Mouse (Mus musculus) neural tube, embryonic 14.5 days (tissue): ENCODE measurements around the gene Sh3bp5l. TPM values are rescaled to one million over a fixed set of nuclear protein-coding genes. Genes with fewer than 3 reads are reported as not detected.

Experiments used
- ATAC-seq: fragments of 200-750 bp; cut with Nextera tagmentation; 2 replicates; pipeline ENCODE4 v1.8.0; 2017; ENCODE audit warnings: low read depth, mild to moderate bottlenecking, moderate TSS enrichment, moderate library complexity
- H3K27ac ChIP-seq: fragments of 300-500 bp; sonication (generic); 2 replicates; pipeline ENCODE4 v1.5.1; 2014; ENCODE audit warnings: low read depth, mild to moderate bottlenecking, control low read depth, low read length, moderate library complexity, mixed read lengths
- H3K27me3 ChIP-seq: fragments of 300-500 bp; sonication (generic); 2 replicates; pipeline ENCODE4 v1.6.1; 2014; ENCODE audit warnings: low read length; ENCODE audit not compliant: control insufficient read depth, insufficient read depth
- H3K36me3 ChIP-seq: fragments of 300-500 bp; sonication (generic); 2 replicates; pipeline ENCODE4 v1.6.1; 2014; ENCODE audit warnings: low read length, mixed read lengths; ENCODE audit not compliant: control insufficient read depth, insufficient read depth
- H3K4me1 ChIP-seq: fragments of 300-500 bp; sonication (generic); 2 replicates; pipeline ENCODE4 v1.6.1; 2014; ENCODE audit warnings: low read length; ENCODE audit not compliant: control insufficient read depth, insufficient read depth
- H3K4me2 ChIP-seq: fragments of 300-500 bp; sonication (generic); 2 replicates; pipeline ENCODE4 v1.6.1; 2014; ENCODE audit warnings: mild to moderate bottlenecking, low read depth, low read length, control low read depth
- H3K4me3 ChIP-seq: fragments of 300-500 bp; sonication (generic); 2 replicates; pipeline ENCODE4 v1.5.1; 2014; ENCODE audit warnings: low read depth, low read length, control low read depth, mixed read lengths
- H3K9ac ChIP-seq: fragments of 300-500 bp; sonication (generic); replicated peaks from 2 replicates; pipeline ENCODE4 v1.6.1; 2014; ENCODE audit warnings: low read depth, mild to moderate bottlenecking, control low read depth, low read length, mixed read lengths
- H3K9me3 ChIP-seq: fragments of 300-500 bp; sonication (generic); 2 replicates; pipeline ENCODE4 v1.6.1; 2016; ENCODE audit warnings: low read length; ENCODE audit not compliant: control insufficient read depth
- WGBS: fragments of 180-500 bp; shearing (Covaris S2); extraction: QIAGEN DNeasy Blood & Tissue Kit; methylation state at CpG from one replicate; pipeline ENCODE4 v1.1.7; 2014; 5-methylcytosine and 5-hydroxymethylcytosine counted together
- polyA plus RNA-seq: library from polyadenylated mRNA; unstranded; fragments of >200 nt; fragmentation: Nextera tagmentation; extraction: Ambion mirVana; gene quantifications from 2 replicates; pipeline ENCODE4 v1.2.1, GENCODE M21; 2014

Gene Sh3bp5l
- polyA plus RNA-seq = 32.8 and 36.2 TPM in 2 replicates

DNA sequence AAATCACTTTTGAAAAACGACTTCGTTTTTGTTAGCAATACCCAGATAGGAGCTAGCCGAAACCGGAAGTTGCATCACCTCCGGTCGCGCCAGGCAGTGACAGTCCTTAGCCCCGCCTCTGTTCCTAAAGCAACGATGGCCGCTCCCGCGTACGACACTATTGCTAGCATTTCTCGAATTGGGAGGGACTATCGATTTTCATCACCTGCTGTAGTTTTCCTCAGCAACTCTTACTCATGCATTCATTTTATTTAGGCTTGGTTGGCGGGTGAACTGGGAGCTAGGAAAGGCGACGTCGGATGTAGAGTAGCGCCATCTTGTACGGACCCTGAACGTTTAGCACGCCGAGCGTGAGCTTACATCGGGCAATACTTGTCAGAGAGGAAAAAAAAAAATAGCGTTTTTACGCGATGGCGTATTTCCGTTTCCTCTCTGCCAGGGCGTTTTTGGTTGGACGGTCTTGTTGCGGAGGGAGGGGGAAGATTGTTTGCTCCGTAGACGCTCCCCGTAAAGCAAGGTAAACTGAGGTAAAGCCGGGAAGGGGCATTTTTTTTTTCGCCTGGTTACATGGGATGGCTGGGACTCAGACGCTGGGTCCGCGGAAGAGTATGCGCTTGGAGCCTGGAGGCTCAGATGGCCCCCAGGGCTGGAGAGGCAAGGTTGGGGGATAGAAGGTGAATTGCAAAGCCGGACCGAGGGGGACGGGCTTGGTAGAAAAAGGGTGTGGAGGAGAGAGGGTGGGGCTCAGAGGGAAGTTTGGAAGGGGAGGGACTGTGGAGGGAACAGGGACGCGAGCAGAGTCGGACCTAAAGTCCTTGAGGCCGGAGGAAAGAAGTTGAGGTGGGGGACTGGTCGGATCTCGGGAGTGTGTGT, at the start of gene Sh3bp5l, which contains the start of gene Zfp672:
TSS of gene Sh3bp5l (plus strand) at position 449 of the 873 bp plus-strand sequence.
TSS of gene Zfp672 (minus strand) at position 64 of the 873 bp plus-strand sequence.
- H3K36me3 ChIP-seq = peaks cover 11% of the 10 kb centered on the region; the same call in 1 of the 2 replicates
- H3K4me3 ChIP-seq = peak within 1 kb of the TSS; percentile 85
- no peaks in the 10 kb centered on the region for H3K27me3 ChIP-seq
- peaks cover 26% of the 10 kb centered on the region for H3K4me1 ChIP-seq
- no peaks in the 10 kb centered on the region for H3K9me3 ChIP-seq
- peak within 1 kb of the TSS; percentile 79 for H3K9ac ChIP-seq
- peak within 1 kb of the TSS; percentile 77 for H3K27ac ChIP-seq
- under 1% methylated on average over 52 of the region's 52 CpGs for WGBS
- peak; percentile 94 for ATAC-seq
- peak within 1 kb of the TSS; percentile 91 for H3K4me2 ChIP-seq

DNA sequence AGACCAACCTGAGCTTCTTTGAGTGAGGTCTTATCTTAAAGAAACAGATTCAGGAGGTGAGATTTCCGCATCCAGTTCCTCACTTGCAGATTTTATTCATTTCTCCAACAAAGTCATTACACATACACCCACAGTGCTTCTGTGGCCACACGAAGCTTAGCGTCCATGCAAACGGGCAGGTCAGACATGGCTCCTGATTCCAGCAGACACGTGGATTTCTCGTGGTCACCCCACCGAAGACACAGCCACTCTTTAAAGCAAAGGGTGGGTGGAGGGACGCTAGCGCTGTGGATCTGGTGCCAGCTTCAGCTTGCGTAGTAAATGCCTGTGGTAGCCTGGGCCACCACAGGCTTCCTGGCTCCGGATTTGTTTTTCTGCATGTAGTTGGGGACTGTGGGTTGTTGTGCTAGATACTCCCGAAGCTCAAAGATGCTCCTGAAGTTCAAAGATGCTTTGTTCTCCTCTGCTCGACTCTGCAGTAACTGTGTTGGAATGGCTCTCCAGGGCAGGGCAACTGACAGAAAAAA, 48.5 kb upstream of the Sh3bp5l start:
- Histone ChIP-seq H3K36me3 (no peaks in the 10 kb centered on the region), H3K9me3 (no peaks in the 10 kb centered on the region), H3K27ac (no peak overlapping the region), H3K4me1 (no peaks in the 10 kb centered on the region), H3K9ac (no peak overlapping the region), H3K4me2 (no peak overlapping the region), H3K4me3 (no peak overlapping the region), H3K27me3 (no peaks in the 10 kb centered on the region)
- no peak for ATAC-seq
- 89% methylated on average over 13 of the region's 13 CpGs for WGBS

- H3K4me2 ChIP-seq = no peak overlapping the region
- H3K4me3 ChIP-seq = no peak overlapping the region
- H3K36me3 ChIP-seq = no peaks in the 10 kb centered on the region
- H3K9ac ChIP-seq = no peak overlapping the region
- no peaks in the 10 kb centered on the region for H3K4me1 ChIP-seq
- ATAC-seq = no peak
- H3K27ac ChIP-seq = no peak overlapping the region
- WGBS = 90% methylated on average over 5 of the region's 5 CpGs
- H3K9me3 ChIP-seq = no peaks in the 10 kb centered on the region
- no peaks in the 10 kb centered on the region for H3K27me3 ChIP-seq
Measured at GRCm38 (mm10) chr11:58282518-58282917, 48.0 kb upstream of the Sh3bp5l start.

DNA sequence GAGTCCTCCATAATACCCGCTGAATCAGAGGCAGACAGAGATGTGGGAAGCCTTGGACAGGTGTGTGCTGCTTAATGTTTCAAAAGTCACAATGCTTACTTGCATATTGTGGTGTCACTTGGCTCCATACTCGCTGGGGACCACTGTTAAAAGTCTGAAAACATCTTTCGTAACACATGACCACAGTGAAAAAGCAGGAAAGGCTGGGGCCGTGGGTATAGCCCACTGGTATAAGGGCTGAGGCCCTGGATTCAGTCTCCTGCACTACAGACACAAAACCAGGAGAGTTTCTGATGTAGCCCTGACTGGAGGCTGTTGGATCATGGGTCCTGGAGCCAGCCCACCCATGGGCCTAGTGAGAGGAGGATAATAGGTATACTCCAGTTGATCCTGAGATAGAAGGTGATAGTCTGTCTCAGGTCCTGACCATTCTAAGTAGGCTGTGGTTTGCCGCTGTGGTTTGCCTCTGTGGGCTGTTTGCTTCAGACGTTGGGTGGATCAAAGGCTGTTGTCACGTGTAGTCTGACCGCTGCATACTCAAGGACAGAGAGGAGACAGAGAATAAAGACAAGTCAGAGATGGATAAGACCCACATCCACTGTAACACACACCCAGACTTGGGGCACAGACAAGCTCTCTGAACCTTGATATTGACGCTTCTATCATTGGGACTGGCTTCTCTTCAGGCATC, 40.4 kb upstream of the Sh3bp5l start:
- no peaks in the 10 kb centered on the region for H3K36me3 ChIP-seq
- no peak for ATAC-seq
- WGBS = 83% methylated on average over 9 of the region's 9 CpGs

DNA sequence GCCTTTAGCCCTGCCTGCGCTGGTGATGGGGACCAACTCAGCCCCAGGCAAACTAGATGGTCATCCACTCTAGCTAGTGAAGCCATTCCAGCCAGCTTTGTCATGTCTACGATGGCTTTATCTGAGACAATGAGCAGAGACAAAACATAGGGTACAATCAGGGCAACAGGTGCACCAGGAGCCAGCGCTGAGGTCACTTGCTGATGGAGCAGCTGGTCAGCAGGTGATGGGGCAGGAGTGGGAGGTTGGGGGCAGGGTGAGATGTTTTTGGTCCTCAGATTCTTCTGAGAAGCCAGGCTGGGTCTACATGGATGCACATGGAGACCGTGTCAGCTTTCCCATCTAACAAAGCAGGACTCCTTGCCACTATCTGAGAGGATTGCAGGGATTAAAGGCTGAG, 39.7 kb upstream of the Sh3bp5l start:
- Histone ChIP-seq H3K27me3 (no peaks in the 10 kb centered on the region), H3K4me1 (no peaks in the 10 kb centered on the region), H3K9me3 (no peaks in the 10 kb centered on the region), H3K9ac (no peak overlapping the region), H3K4me2 (no peak overlapping the region), H3K36me3 (no peaks in the 10 kb centered on the region), H3K4me3 (no peak overlapping the region), H3K27ac (no peak overlapping the region)
- 87% methylated on average over 4 of the region's 4 CpGs for whole genome bisulfite sequencing
- no peak for ATAC-seq

More for the DNA sequence above, 40.4 kb upstream of the Sh3bp5l start:
- Histone ChIP-seq H3K9me3 (no peaks in the 10 kb centered on the region), H3K9ac (no peak overlapping the region), H3K27me3 (no peaks in the 10 kb centered on the region), H3K27ac (no peak overlapping the region), H3K4me1 (no peaks in the 10 kb centered on the region), H3K4me3 (no peak overlapping the region), H3K4me2 (no peak overlapping the region)

GRCm38 (mm10) chr11:58292791-58293190, 37.7 kb upstream of the Sh3bp5l start:
- no peaks in the 10 kb centered on the region for H3K27me3 ChIP-seq
- no peak overlapping the region for H3K9ac ChIP-seq
- no peaks in the 10 kb centered on the region for H3K36me3 ChIP-seq
- no peaks in the 10 kb centered on the region for H3K9me3 ChIP-seq
- no peaks in the 10 kb centered on the region for H3K4me1 ChIP-seq
- no peak for ATAC-seq
- H3K27ac ChIP-seq = no peak overlapping the region
- H3K4me2 ChIP-seq = no peak overlapping the region
- WGBS = 50% methylated on average over 4 of the region's 4 CpGs
- H3K4me3 ChIP-seq = no peak overlapping the region

GRCm38 (mm10) chr11:58297396-58297795, 33.1 kb upstream of the Sh3bp5l start:
- no peaks in the 10 kb centered on the region for H3K9me3 ChIP-seq
- H3K4me2 ChIP-seq = no peak overlapping the region
- no peak for ATAC-seq
- no peak overlapping the region for H3K27ac ChIP-seq
- no peaks in the 10 kb centered on the region for H3K27me3 ChIP-seq
- 71% methylated on average over 6 of the region's 6 CpGs for WGBS
- H3K9ac ChIP-seq = no peak overlapping the region
- H3K36me3 ChIP-seq = no peaks in the 10 kb centered on the region
- H3K4me3 ChIP-seq = no peak overlapping the region
- 0 out of 2 replicates have a peak, but pooled peaks cover 3% of the 10 kb centered on the region for H3K4me1 ChIP-seq

DNA sequence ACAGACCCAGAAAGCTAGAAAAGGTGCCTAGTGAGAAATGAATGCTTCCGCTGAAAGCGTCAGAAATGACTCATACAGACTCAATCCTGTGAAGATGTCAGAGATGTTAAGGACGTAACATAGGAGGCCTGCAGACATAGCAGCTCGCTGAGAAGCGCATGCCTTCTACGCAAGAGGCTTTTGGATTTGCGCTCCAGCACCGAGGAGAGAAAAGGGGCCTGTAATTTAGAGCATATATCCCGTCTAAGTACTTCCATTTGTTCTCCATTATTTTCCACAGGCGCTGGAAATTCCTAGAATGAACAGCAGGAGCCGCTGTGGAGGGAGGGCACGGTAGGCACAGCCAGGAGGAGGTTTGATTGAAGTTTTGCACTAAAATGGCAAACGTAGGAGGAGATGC, 29.5 kb upstream of the Sh3bp5l start:
- Histone ChIP-seq H3K4me1 (0 out of 2 replicates have a peak, but pooled peaks cover 7% of the 10 kb centered on the region), H3K9ac (peak overlapping the region; percentile 16; the same call in 1 of the 2 replicates), H3K36me3 (no peaks in the 10 kb centered on the region), H3K4me2 (peak overlapping the region; percentile 37), H3K9me3 (no peaks in the 10 kb centered on the region), H3K27ac (peak overlapping the region; percentile 71), H3K27me3 (no peaks in the 10 kb centered on the region), H3K4me3 (peak overlapping the region; percentile 58)
- ATAC-seq = 0 out of 2 replicates have a peak, but pooled peaks have one; percentile 13
- 11% methylated on average over 13 of the region's 13 CpGs for WGBS
